Mouse (Mus musculus) cerebellum, adult 18-20 months (tissue): ENCODE data around the gene Cebpb.
A peak's percentile ranks its signal among the peaks of the same experiment; 100 is the strongest.

Experiments
- DNase-seq, 2 experiments: peaks; one replicate each; pipeline ENCODE4 v3.0.0; 2021

The Cebpb gene

GRCm38 (mm10) chr2:167665972-167666713, 22.6 kb upstream of the Cebpb start:
- DNase-seq = no peak

GRCm38 (mm10) chr2:167668426-167668825, 20.3 kb upstream of the Cebpb start:
- DNase-seq = no peak

DNA sequence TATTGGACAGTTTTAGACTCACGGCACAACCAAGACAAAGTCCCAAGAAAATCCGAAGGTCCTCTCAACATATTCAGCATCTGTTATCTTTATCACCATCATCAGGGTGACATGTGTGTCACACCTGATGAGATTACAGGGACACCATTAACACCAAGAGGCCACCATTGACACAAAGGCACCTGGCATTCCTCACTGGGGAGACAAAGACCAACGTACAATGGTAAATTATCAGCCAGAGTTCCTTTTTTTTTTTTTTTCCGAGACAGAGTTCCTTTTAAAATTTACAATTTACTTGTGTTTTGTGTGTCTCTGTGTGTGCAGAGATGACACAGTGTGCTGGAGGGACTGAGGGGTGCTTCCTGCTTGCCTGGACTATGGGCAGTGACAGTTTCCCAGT, 19.3 kb upstream of the Cebpb start:
- no peak for DNase-seq

GRCm38 (mm10) chr2:167671101-167671633, 17.5 kb upstream of the Cebpb start:
- no peak for DNase-seq

DNA sequence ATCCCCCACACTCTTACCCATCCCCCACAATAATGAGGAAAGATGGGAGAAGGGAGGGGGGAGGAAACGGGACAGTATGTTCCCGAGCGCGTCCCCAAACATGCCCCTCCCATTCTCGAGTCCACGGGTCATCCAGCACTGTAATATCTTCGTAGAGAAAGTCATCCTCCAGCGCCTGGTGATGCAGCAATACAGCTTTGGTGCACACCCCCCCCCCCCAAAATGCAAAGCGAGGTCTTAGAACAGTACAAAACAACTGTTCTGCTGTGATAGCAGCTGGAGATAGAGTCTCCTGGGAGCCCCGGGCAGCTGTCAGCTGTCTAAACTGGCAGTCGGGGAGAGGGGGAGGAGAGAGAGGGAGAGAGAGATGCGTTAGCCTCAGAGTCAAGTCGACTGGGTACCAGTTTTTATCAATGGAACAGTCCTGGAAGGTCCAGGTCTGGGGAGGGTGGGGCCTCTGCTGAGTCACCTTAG, 16.5 kb upstream of the Cebpb start:
- DNase-seq = no peak

- DNase-seq = no peak
Measured at GRCm38 (mm10) chr2:167675120-167675909, 13.4 kb upstream of the Cebpb start.

DNA sequence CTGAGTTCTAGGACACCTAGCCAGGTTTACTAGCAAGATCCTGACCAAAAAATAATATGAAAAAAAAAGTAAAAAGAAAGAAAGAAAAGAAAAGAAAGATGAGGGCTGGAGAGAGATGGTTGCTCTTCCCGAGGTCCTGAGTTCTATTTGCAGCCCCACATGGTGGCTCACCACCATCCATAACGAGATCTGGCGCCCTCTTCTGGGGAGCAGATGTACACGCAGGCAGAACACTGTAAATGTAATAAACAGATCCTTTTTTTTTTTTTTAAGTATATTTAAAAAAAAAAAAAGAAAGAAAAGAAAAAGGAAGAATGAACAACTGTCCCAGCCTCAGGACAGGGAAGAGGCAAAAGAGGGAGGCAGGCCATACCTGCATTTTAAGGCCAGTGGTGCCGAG, 10.1 kb upstream of the Cebpb start:
- no peak for DNase-seq

DNA sequence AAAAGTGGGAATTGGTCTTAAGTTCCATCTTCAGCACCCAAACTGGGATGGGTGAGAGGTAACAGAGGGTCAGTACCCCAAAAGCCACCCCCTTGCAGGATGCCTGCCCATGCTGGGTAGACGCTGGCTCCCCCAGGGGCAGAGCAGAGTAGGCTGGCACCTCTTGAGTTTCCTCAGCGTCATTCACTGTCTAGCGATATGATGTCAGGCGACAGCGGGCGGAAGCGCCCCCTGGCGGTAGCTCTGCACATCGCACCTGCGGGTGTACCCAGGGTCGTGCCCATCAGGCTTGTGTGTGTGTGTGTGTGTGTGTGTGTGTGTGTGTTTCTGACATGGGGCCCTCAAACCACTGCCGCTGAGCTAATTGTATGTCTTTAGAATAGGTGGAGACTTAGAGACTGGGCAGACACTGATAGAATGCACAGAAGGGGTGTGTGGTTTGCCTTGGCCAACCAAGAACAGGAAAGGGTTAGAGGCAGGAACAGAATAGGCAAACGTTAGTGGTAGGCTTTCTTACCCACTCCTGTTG, 8.7 kb upstream of the Cebpb start:
- peak; percentile 75 to 83 for DNase-seq

- DNase-seq = peak; percentile 36 to 43
Measured at GRCm38 (mm10) chr2:167680657-167681056, 8.1 kb upstream of the Cebpb start.

GRCm38 (mm10) chr2:167683721-167684120, 5.0 kb upstream of the Cebpb start:
- DNase-seq = no peak

- peak; percentile 89 to 95 for DNase-seq
Measured at GRCm38 (mm10) chr2:167685137-167685536, 3.6 kb upstream of the Cebpb start.

GRCm38 (mm10) chr2:167685865-167686264, 2.9 kb upstream of the Cebpb start:
- DNase-seq = no peak

GRCm38 (mm10) chr2:167686382-167687249, 2.1 kb upstream of the Cebpb start:
- no peak for DNase-seq

DNA sequence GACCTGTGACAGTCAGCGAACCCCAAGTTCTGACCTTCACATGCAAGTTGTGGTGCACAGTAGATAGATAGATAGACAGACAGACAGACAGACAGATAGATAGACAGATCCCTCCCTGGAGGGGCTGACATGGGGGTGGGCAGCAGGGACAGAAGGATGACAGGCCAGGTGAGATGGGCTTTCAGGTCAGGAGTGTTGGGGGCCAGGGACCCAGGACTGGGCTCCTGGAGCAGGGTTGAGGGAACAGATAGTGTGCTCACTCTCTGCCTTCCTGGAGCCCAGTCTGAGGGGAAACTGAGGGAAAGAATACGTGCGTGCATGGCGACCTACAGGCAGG, 1.5 kb upstream of the Cebpb start:
- no peak for DNase-seq

DNA sequence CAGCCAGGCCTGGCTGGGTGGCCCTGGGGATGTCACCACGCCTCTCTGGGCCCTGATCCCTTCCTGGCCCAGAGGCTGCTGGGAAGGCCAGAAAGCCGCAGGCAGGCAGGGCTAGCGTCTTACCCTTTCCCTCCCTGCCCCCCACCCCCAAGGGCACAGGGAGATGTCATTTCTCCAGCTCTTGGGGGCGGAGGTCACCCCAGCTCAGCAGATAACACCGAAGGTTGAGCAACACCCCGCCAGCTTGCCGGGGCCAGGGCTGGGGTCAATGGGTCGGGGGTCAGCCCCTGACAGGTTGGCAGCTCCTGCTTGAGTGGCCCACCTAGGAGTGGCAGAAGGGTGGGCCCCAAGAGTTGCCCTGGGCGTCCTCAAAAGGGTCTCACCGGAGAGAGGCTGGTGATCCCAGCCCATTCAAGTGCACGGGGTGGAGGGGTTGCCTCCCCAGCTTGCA, 1.0 kb upstream of the Cebpb start:
- peak in 1 of 2 experiments; percentile 17 for DNase-seq

- peak in 1 of 2 experiments; percentile 19 for DNase-seq
Measured at GRCm38 (mm10) chr2:167688126-167688497, 603 bp upstream of the Cebpb start.

DNA sequence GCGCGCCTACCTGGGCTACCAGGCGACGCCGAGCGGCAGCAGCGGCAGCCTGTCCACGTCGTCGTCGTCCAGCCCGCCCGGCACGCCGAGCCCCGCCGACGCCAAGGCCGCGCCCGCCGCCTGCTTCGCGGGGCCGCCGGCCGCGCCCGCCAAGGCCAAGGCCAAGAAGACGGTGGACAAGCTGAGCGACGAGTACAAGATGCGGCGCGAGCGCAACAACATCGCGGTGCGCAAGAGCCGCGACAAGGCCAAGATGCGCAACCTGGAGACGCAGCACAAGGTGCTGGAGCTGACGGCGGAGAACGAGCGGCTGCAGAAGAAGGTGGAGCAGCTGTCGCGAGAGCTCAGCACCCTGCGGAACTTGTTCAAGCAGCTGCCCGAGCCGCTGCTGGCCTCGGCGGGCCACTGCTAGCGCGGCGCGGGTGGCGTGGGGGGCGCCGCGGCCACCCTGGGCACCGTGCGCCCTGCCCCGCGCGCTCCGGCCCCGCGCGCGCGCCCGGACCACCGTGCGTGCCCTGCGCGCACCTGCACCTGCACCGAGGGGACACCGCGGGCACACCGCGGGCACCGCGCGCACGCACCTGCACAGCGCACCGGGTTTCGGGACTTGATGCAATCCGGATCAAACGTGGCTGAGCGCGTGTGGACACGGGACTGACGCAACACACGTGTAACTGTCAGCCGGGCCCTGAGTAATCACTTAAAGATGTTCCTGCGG, 945 bp downstream of the Cebpb start, which contains the start of gene Tmem189:
TSS of gene Tmem189 (minus strand) at position 322 of the 718 bp plus-strand sequence.
- peak; percentile 60 to 64 for DNase-seq

DNA sequence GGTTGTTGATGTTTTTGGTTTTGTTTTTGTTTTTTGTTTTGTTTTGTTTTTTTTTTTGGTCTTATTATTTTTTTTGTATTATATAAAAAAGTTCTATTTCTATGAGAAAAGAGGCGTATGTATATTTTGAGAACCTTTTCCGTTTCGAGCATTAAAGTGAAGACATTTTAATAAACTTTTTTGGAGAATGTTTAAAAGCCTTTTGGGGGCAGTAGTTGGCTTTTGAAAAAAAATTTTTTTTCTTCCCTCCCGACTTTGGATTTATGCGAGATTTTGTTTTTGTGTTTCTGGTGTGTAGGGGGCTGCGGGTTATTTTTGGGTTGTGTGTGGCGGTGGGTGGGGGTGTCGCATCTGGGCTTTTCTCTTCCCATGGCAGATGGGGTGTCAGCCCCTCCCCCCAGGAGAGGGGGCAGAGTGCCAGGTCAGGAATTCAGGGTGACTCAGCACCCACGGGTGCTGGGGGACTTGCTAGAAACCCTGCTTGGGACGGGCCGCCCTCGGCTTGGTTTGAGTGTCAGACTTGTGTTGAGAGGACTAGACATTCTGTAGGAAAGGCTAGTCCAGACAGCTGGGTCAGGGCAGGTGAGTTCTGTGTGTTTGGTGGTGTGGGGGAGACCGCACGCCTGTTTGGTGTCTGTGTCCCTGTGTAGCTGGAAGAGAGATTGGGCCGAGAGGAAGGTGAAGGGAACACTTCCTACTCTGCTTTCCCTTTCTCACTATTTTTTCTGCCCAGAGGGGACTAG, 1.7 kb downstream of the Cebpb start:
- DNase-seq = peak; percentile 26 to 41

- DNase-seq = peak in 1 of 2 experiments; percentile 31
Measured at GRCm38 (mm10) chr2:167690962-167691311, 2.2 kb downstream of the Cebpb start.

DNA sequence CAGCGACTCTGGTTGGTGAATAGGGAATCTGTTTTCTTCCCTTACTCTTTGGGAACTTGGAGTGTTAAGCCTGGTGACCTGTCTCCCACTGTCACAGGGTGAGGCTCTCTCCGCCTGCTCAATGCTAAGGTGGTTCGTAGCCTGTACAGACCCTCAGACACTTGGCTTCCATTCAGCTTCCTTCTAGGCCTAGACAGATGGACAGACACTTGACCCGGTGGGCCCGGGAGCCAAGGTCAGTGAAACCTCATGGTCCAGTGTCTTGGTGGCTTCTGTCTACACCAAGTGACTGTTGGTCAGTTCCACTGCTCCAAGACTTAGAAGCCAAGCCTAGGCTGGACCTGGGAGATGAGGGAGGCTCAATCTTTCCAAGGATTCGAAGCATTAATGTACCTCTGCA, 2.7 kb downstream of the Cebpb start:
- no peak for DNase-seq
